Mouse (Mus musculus): ENCODE results near the gene Epha10.
"Not testable (repeated sequence)": the region's sequence is repeated elsewhere in the genome, so short reads cannot be mapped to it uniquely, and the experiment has no call there.

Gene Epha10

DNA sequence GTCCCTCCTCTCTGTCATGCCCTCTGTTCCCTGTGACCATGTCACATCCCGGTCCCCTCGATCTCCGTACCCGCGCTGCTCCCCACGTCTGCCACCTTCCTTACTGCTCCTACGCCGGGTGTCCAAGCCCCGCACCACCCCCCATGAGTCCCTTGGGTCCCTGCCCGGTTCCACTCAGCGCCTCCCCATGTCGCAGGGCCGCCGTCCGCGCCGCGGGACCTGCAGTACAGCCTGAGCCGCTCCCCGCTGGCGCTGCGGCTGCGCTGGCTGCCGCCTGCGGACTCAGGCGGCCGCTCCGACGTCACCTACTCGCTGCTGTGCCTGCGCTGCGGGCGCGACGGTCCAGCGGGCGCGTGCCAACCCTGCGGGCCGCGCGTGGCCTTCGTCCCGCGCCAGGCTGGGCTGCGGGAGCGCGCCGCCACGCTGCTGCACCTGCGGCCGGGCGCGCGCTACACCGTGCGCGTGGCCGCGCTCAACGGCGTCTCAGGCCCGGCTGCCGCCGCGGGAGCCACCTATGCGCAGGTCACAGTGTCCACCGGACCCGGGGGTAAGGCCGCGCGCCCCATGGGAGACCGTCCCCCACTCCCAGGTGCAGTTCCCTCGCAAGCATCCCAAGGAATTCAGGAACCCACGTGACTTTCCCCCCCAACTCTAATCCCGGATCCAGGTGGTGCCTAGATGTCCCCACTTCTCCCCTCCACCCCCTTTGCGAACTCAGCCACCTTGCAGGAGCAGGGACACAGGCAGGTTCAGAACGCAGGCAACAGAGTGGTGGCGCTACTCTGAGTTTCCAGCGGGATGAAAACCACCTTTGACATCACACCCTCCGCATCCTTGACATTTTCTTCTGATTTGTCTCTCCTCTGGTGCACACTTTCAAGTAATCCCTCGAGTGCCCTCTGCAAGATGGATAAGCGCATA lies 14.1 kb downstream of the Epha10 start:
- peak; percentile 50 for DNase-seq (ENCODE audit: low spot score)

DNA sequence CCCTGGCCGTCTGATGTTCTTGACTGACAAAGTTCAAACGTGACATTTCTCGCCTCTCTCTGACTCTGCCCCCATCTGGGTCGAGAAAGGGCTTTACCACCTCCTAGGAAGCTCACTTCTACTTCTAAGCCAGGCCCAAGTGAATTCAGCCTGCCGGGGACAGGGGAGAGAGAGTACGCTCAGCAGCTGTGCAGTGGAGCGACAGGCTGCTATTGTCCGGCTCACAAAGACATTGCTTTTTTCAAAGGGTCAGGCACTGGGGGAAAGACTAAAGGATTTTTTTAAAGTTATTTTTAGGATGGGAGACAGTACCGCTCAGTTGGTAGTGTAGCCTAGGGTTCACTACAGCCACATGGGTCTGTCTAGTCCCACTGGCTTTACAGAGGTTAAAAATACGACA lies 17.7 kb downstream of the Epha10 start:
- DNase-seq (ENCODE audit: low spot score) = peak; percentile 72

DNA sequence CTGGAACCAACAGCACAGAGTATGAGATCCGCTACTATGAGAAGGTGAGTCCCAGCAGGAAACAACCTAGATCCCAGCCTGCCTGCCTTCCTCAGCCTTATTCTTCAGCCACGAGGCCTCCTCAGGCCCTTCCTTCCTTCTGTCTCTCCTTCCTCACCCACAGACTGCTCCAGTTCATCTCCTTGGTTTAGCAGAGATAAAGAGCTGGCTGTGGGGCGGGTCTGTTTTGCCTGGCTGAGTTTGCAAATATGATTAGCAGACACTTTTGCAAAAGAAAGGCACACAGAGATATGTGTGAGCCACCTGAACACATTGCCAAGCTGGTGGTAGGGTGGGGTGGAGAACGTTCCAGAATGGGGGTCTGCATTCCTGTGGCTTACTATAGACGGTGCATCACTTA lies 19.2 kb downstream of the Epha10 start:
- no peak for DNase-seq (ENCODE audit: low spot score)

DNA sequence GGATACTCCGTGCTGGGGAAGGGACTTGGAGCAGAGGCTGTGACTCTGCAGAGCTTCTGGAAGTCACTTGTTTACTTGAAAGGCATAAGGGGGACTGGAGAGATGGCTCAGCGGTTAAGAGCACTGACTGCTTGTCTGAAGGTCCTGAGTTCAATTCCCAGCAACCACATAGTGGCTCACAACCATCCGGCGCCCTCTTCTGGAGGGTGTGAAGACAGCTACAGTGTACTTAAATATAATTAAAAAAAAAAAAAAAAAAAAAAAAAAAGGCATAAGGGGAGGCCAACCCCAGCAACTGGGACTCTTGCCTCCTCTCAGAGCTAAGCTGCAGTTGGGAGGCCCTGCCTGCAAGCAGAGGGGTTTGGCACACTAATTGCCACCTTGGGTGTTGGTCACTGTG lies 24.7 kb downstream of the Epha10 start:
- DNase-seq (ENCODE audit: low spot score) = peak; percentile 36

DNA sequence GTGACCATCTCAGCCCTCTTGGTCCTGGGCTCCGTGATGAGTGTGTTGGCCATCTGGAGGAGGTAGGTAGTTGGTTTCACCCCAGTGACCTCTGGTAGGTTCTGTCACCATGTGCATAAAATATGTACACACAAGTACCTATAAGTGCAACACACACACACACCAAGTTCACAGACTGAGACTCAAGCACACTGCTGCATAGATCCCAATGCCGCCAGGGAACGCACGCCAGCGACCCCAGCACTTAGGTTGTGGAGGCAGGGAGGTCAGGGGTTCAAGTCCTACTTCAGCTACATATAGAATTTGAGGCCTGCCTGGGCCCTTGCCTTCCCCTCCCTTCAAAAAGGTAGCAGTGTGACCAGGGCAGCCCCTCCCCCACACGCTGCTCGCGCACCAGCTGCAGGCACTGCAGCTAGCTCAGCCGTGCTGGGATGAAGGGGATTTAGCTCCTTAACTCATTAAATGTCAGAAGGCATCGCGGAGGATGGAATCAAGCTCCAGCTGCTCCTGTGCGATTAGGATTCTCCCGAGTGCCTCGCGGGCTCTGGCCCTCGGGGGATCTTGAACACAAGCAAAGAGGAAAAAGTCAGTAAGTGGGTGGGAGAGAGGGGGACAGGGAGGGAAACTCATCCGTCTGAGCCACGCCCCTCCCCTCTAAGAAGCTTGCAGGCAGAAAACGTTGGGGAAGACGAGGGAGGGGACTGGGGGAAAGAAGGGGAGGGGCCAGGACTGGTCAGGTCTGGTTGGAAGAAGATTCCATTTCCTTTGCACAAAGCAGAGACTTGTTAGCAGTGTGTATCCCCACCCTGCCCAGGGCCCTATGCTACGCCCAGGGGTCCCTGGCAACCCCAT lies 25.5 kb downstream of the Epha10 start:
- peak; percentile 84 for DNase-seq (ENCODE audit: low spot score)

DNA sequence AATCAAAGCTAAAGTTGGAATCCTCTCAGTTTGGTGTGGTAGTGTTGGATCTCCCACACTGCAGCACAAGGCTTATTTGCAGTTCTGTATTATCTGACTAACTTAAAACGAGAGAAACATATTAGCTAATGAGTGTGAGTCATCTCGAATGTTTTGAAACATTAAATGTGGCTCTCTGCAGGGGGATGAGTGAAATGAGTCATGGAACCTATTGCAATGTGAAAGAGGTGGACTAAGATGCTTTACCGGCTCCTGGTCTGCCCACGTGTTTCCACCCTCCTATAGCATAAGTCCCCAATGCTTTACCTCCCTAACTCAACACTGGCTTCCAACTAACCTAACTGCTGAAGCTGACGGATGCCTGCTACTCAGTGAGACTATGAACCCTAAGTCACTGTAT lies 47.4 kb downstream of the Epha10 start:
- DNase-seq (ENCODE audit: low spot score) = no peak

DNA sequence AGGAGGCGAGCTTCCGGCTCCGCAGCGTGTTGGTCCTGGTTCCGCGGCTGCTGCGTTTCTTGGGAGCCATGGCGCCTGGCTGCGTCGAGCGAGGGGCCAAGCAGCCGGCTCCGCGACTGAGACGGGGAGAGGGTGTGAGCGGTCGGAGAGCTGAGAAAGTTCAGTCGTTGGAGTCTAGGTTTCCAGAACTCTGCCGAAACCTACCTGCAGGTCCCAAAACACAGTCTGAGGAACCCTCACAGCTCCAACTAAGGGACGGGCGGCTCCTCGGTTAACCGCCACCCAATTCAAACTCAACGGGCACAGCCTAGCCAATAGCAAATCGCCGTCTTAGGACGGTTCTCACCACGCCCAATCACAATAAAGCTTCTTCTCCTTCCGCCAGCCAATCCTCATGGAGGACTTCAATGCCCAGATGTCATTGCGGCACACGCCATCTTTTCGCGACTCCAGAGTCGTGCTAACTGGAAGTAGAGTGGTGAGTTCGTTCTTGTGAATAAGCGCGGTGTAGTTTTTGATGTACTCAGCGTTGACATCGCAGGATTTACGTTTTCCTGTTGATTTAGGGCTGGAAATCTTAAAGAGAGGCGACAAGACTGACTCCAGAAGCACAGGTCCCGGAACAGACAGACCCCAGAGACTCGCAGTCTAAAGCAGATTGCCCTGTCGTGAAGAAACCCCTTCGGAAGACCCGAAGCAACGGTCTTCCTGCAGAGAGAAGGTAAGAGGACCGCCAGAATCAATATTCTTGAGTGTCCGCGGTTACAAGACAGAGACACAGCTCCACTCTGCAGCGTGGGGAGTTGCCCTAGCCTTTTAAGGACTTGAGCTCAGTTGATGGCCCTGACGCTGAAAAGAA lies 56.1 kb downstream of the Epha10 start, which contains the start of gene 9930104L06Rik:
9930104L06Rik (plus strand) TSS at position 436 of the 859 bp plus-strand sequence.
- DNase-seq (ENCODE audit: low spot score) = peak; percentile 100

DNA sequence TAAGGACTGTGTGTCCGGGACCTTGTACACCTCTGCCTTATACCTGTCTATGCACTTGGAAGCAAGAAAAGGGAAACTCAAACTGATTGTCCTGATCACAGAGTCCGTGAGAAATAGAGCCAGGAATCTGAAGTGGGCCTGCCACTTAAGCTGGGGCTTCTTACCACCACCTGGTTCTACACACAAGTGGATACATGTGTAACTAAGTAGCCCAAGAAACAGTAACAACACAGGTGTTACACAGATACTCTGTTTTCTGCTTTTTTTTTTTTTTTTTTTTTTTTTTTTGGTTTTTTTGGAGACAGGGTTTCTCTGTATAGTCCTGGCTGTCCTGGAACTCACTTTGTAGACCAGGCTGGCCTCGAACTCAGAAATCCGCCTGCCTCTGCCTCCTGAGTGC lies 58.5 kb downstream of the Epha10 start, which contains the start of gene Cdca8:
Cdca8 (minus strand) TSS at position 101 of the 400 bp plus-strand sequence.
- DNase-seq (ENCODE audit: low spot score) = not testable (repeated sequence)

DNA sequence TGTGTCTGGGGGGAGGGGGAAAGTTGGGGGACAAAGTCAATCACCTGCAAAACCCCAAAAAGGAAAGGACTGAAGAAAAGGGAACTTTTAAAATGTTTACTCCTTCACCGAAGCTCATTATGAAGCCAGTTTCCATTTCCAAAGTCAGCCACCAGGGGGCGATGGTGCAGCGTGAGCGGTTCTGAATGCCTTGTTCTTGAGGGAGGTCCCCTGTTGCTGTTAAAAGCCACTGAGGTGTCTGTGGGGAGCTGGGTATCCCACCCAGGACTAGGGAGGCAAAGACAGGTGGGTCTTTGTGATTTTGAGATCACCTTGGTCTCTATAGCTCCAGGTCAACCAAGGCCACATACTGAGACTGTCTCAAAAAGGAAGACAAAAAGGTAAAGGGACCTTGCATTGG lies 62.3 kb downstream of the Epha10 start:
- peak; percentile 90 for DNase-seq (ENCODE audit: low spot score)

DNA sequence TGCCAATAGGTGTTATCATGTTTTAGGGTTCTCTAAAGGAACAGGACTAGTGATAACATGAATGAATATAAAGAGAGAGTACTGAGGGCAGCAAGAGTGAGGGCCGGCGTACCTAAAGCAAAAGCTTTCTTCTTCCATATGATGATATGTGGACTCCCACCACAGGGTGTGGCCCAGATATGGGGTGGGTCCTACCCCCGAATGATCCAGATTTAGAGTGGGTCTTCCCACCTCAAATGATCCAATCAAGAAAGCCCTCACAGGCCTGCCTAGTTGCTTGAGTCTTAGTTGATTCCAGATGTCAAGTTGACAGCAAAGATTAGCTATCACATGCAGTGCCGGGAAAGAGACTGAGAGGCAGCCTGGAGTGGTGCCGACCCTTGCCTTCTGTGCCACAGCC lies 63.1 kb downstream of the Epha10 start:
- DNase-seq (ENCODE audit: low spot score) = no peak

DNA sequence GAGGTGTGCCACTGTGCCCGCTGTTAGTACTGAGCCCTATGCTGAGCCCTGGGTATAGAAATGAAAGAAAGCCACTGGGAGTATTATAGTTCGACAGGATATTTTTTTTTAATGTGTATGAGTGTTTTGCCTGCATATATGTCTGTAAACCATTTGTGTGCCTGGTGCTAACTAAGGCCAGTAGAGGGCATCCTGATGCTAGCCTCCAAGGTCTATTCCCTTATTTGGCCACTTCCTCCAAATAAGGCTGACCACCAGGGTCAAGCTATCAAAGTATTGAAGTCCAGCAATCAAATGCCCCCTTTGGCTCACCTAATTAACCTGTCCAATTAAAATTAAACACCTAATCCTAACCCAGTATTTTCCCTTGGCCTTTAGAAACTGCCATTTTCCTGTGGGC lies 64.3 kb downstream of the Epha10 start:
- peak; percentile 66 for DNase-seq (ENCODE audit: low spot score)

DNA sequence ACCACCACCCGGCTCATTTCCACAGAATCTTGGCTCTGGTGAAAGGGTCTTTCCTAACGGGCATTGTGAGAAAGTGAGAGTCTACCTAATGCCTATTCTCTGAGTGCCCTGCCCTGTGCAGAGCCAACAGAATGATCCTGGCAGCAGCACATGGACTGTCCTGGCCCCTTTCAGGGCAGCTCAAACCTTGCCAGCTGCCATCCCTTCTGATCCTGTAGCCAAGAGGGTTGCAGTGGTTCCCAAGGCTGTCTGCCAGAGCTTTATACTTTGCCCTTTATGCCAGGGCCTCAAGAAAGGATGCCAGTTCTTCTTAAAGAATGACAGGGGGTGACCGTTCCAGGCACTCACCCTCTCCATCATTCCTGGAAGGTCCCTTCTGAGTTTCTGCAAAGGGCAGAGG lies 68.8 kb downstream of the Epha10 start:
- no peak for DNase-seq (ENCODE audit: low spot score)

DNA sequence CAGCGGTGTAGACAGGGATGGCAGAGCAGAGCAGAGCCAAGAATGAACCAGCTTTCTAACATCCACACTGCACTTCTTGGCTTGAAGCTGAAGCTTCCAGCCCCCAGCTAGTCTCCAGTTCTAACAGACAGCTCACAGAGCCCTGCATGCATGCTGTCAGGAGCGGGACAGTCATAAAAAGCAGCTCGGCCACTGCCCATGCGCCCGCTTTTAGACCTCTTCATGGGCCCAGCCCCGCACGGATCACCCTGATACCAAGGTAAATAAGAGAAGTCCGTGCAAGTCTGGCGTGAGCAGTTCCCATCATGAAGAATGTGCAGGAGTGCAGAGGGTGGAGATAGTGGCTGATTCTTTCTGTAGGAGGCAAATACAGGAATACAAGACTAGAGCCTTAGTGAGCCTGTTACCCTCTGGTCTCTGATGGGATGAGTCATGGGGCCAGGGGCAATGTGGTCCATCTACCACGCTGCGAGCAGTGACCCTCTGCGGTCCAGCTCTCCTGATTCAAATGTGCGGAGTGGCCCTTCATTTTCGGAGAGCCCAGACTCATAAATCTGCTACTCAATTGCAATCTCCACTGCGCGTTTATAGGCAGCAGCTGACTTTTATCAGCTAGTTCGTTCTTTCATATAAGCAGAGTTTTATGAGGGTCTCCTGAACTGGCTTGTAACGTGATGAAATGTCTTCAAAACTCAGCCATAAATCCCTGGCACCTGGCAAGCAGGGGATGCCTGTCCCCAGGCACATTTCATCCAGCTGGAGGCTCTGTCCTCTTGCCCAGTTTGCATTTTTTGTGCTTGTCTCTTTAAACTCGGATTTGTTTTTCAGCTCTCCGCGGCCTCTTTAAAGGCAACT lies 69.7 kb downstream of the Epha10 start:
- no peak for DNase-seq (ENCODE audit: low spot score)

DNA sequence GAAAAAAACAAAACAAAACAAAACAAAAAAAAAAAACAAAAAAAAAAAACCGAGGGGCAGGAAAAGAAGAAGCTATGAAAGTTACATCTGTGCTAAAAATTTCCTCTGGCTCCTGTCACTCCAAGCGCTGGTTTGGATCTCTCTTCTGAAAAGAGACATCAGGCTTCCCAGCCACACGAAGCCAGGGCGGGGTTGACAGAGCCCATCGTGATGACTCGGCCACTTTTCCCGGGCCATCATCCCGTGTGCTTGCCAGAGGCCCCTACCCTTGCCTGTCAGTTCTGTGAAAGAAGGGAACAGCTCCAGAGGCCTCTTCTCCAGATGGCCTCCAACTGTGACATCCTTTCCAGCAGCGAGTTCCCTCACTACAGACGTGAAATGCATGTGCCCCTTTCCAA lies 70.3 kb downstream of the Epha10 start:
- DNase-seq (ENCODE audit: low spot score) = no peak

DNA sequence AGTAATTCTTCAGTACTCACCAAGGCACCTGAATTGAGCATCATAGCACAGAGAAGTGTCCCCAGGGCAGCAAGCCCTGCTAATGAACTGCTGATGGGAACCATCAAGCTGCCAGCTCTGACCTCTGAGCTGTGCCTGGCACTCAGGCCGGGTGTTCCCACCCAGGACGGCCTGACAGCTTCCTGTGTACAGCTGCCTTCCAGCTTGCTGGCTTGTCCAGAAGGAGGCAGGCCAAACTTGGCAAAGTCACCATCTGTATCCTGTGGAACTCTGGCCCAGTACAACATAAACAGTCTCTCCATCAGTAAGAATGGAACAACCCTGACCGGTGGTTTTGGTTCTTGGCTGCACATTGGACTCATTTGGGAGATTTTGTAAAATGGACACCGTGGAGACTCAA lies 72.8 kb downstream of the Epha10 start:
- DNase-seq (ENCODE audit: low spot score) = no peak

DNA sequence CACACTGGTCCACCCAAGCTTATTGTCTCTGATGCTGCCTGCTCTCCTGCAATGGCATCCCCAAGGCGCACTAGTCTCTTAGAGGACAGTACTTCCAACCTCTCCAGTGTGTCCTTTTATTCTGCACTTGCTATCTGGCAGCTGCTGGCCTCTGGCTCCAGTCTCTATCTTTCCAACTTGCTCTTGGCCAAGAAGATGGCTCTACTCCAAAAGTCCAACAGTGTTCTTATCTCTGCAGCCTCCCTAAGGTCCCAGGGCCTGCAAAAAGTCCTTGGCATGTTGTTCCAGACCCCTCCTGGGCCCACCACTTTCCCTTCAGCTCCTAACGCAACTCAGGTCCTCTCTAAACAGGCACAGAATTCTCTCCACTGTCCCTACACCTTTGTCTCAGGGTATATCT lies 76.6 kb downstream of the Epha10 start:
- DNase-seq (ENCODE audit: low spot score) = no peak

DNA sequence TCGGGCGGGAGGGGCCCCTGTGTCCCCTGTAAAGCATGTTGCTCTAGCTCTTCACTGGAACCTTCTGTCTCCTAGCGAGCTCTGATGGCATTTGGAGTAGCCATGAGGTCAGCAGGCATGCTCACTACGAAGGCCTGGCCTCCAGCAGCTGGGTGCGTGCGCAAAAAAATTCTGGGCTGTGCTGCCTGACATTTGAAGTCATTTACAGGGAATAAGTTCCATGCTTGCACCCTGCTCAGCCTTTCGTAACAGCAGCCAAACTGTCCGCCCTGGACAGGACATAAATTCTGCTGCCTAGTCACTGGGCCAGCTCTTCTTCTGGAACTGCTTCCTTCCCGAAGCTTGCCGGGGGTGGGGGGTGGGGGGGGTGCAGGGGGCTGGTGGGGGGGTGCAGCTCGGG lies 78.4 kb downstream of the Epha10 start:
- no peak for DNase-seq (ENCODE audit: low spot score)

DNA sequence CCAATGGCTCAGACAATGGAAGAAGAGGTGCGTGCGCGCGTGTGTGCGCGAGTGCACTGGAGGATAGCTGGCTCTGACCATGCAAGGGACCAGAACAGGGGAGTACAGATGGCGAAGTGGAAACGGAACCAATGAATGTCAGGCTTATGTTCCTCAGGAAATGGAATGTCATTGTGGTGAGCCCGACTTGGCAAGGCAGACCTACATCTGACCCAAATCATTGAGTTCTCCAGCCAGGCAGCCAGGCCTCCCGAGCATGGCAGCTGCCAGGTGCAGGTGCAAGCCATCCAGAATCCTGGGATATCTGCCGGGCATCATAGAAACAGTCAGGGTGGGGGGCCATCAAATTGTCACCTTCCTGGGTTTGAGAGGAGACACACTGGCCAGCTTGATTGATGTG lies 80.2 kb downstream of the Epha10 start:
- no peak for DNase-seq (ENCODE audit: low spot score)

DNA sequence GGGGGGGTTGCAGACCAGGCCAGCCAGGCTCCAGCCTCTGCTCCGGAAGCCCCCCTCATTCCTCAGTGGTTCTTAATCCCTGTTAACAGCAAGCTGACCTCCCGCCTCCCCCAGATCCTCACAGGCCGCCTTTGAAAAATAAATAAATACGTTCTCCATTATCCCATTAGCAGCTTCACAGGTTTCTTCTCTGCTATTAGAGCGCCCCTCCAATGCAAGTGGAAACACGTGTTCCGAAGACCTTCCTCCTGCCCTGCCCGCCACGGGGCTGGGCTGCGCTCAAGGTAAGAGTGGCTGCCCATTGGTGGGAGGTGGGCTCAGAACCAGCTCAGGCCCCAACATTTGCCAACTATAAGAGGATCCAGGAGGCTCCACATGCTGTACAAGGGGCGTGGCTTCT lies 81.9 kb downstream of the Epha10 start:
- DNase-seq (ENCODE audit: low spot score) = no peak

DNA sequence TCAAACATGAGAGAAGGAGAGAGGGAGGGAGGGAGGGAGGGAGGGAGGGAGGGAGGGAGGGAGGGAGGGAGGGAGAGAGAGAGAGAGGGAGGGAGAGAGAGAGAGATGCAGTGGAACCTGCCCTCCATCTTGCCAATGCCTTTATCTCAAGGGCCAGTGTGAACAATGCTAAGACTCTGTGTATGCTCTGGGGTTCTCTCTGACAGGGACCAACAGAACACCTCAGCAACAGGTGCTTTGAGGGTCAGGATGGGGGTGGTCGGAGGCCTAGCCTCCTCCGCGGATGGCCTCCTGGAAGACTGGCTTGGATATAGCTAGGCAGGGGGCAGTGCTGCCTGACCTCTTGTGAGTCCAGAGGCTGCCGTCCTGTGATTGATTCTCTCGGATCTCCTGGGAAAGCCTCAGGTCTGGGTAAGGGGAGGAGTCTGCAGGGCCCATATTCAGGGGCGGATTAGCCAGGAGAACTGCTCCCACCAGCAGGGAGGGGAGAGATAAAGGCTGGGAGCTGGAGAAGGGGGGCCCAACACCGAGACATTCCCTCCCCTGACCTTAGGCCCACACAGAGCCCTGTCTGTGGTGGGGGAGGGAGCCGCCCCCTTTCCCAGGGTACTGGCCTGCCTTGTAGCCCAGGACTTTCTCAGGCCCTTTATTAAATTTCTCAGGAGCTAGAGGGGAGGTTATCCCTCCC lies 84.4 kb downstream of the Epha10 start:
- peak; percentile 84 for DNase-seq (ENCODE audit: low spot score)

Data from embryo, embryonic 10 days (tissue).